In the genomic region with DNA sequence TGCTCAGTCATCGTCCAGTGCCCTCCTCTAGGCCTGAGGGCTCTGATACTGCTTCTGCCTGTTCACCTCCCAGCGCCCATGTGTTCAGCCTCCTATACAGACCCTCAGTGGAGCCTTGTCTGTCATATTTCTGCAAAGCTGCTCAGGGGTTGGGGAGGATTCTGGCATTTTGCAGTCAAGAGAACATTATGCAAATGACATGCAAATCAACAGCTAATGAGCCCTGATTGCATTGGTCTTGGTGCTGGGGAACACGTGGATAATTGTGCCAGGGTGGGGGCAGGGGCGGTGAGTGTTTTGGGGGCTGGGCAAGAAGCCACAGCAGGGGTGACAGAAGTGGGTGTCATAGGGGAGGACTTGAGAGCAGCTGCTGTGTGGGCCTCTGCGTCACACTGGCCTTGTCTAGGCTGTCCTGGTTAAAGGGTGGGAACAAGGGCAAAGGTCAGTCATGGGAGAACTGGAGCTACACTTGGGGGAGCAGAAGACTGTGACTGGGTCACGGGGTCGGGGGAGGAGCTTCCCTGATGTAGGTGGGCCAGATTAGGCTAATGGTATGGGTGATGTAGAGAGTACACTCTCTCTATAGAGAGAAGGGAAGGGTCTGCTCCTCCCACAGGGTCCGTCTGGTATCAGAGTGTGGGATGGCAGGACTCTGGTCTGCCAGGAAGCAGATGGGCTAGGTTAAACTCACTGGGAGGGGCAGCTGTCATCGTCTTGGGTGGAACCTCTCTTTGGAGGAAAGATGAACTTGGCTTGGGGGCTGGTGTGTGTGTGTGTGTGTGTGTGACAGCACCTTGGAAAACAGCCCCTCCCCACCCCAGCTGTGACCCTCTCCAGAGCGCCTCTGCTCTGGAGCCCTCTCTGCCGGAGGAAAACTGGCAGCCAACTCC, we compare ENCODE assay signal across 10 mouse cellular contexts. TPM values are rescaled to one million over a fixed set of nuclear protein-coding genes. Genes with fewer than 3 reads are reported as not detected.
DNase-seq lines count a peak whose midpoint lies in the region; ATAC-seq and TF ChIP-seq lines count a peak whose summit lies in the region.
"Had no signal": no experiment of that assay in that cellular context is flagged by ENCODE, and none has a peak within 500 bp of the region (broad histone marks: within the 10 kb centered on the region; RNA-seq: fewer than 3 reads in every experiment).

No protein-coding gene starts in this region.

- 29% methylated on average over 11 of the region's 11 CpGs for WGBS in forebrain, embryonic 13.5 days
- WGBS in midbrain, embryonic 11.5 days, result 49% methylated on average over 11 of the region's 11 CpGs

- ATAC-seq in forebrain, embryonic 13.5 days, result peak; percentile 87
- ATAC-seq in midbrain, embryonic 11.5 days (ENCODE audit: low FRiP score), result peak; percentile 40; the same call in 1 of the 2 replicates
- ATAC-seq in megakaryocyte-erythroid progenitor cell, adult 5-6 weeks (replicated peaks; ENCODE audit: low FRiP score, low TSS enrichment, poor library complexity, severe bottlenecking), result no peak

- no peaks in the 10 kb centered on the region for H3K36me3 ChIP-seq in forebrain, embryonic 13.5 days (ENCODE audit: poor library complexity, severe bottlenecking)
- H3K36me3 ChIP-seq in midbrain, embryonic 11.5 days (ENCODE audit: control insufficient read depth, insufficient read depth, low read length), result no peaks in the 10 kb centered on the region

- no peaks in the 10 kb centered on the region for H3K9me3 ChIP-seq in forebrain, embryonic 13.5 days (replicated peaks)
- no peaks in the 10 kb centered on the region for H3K9me3 ChIP-seq in midbrain, embryonic 11.5 days (ENCODE audit: control insufficient read depth, low read length)

- no peak overlapping the region for H3K9ac ChIP-seq in forebrain, embryonic 13.5 days
- no peak overlapping the region for H3K9ac ChIP-seq in midbrain, embryonic 11.5 days (ENCODE audit: low read length)

- no peak overlapping the region for H3K4me3 ChIP-seq in layer of hippocampus, adult 2 months
- no peak overlapping the region for H3K4me3 ChIP-seq in forebrain, embryonic 13.5 days
- H3K4me3 ChIP-seq in midbrain, embryonic 11.5 days (ENCODE audit: low read depth, low read length), result no peak overlapping the region

- TF ChIP-seq CTCF in layer of hippocampus, adult 2 months (conservative IDR thresholded peaks at IDR 0.05), result no peak

- H3K4me1 ChIP-seq in forebrain, embryonic 13.5 days, result peaks cover 47% of the 10 kb centered on the region
- H3K4me1 ChIP-seq in midbrain, embryonic 11.5 days (ENCODE audit: control insufficient read depth, insufficient read depth, low read length), result peaks cover 3% of the 10 kb centered on the region; the same call in 1 of the 2 replicates

- peak overlapping the region; percentile 85 for H3K27ac ChIP-seq in layer of hippocampus, adult 2 months
- H3K27ac ChIP-seq in forebrain, embryonic 13.5 days, result peak overlapping the region; percentile 94
- no peak overlapping the region for H3K27ac ChIP-seq in midbrain, embryonic 11.5 days (ENCODE audit: low read depth, low read length)

- H3K27me3 ChIP-seq in forebrain, embryonic 13.5 days, result 0 out of 2 replicates have a peak, but pooled peaks cover 7% of the 10 kb centered on the region
- no peaks in the 10 kb centered on the region; the same call in 1 of the 2 replicates for H3K27me3 ChIP-seq in midbrain, embryonic 11.5 days (ENCODE audit: control insufficient read depth, insufficient read depth, low read length)

- peak; percentile 49 to 57 for DNase-seq in layer of hippocampus, adult 2 months (ENCODE audit: low spot score in 2 of 2)
- no peak for DNase-seq in layer of hippocampus, adult 11-12 months (ENCODE audit: low spot score)
- DNase-seq in MN1 (ENCODE audit: low spot score), result peak; percentile 17
- peak; percentile 74 for DNase-seq in midbrain, embryonic 11.5 days (ENCODE audit: low spot score, missing footprints)
- DNase-seq in gastrocnemius, postnatal 10 days, result no peak
- DNase-seq in urinary bladder, postnatal 36 days (ENCODE audit: low spot score in 2 of 2), result no peak
- DNase-seq: heart, adult 11 months had no signal

- H3K4me2 ChIP-seq in forebrain, embryonic 13.5 days, result peak overlapping the region; percentile 8
- H3K4me2 ChIP-seq in midbrain, embryonic 11.5 days, result no peak overlapping the region

RNA-seq across cellular contexts. Expression of gene Pacsin1, which starts 23.9 kb away (rescaled TPM):
- total RNA-seq in layer of hippocampus, adult 2 months (2021), result 100 to 1,000 TPM; 321 to 335 TPM
- polyA plus RNA-seq in forebrain, embryonic 13.5 days (2015; fragmentation: Nextera tagmentation; extraction: Ambion mirVana), result 14.8 and 18.2 TPM in 2 replicates
- polyA plus RNA-seq in midbrain, embryonic 11.5 days (2014; fragmentation: Nextera tagmentation; extraction: Ambion mirVana), result 3.1 and 4.5 TPM in 2 replicates
- 1 to 10 TPM in 1 of 2 experiments, under 1 TPM in 1; 0.33 to 1.8 TPM for total RNA-seq in gastrocnemius, postnatal 10 days (2021)
- 0.64 TPM in 1 of 2 replicates, not detected in the other for total RNA-seq in megakaryocyte-erythroid progenitor cell, adult 5-6 weeks (2014; fragmentation: Nextera tagmentation)
- 0.11 TPM in 1 of 2 replicates, not detected in the other for total RNA-seq in megakaryocyte-erythroid progenitor cell, adult 5-6 weeks (2017)

RNA-seq across cellular contexts. Expression of gene Rps10, which starts 42.7 kb away (rescaled TPM):
- 100 to 1,000 TPM; 495 to 504 TPM for total RNA-seq in layer of hippocampus, adult 2 months (2021)
- 659 and 777 TPM in 2 replicates for polyA plus RNA-seq in forebrain, embryonic 13.5 days (2015; fragmentation: Nextera tagmentation; extraction: Ambion mirVana)
- polyA plus RNA-seq in midbrain, embryonic 11.5 days (2014; fragmentation: Nextera tagmentation; extraction: Ambion mirVana), result 845 and 859 TPM in 2 replicates
- total RNA-seq in gastrocnemius, postnatal 10 days (2021), result 100 to 1,000 TPM; 708 to 712 TPM
- 2,733 and 3,098 TPM in 2 replicates for total RNA-seq in megakaryocyte-erythroid progenitor cell, adult 5-6 weeks (2014; fragmentation: Nextera tagmentation)
- 2,912 and 3,218 TPM in 2 replicates for total RNA-seq in megakaryocyte-erythroid progenitor cell, adult 5-6 weeks (2017)

RNA-seq across cellular contexts. Expression of gene RPS10-NUDT3, which starts 44.1 kb away (rescaled TPM):
- total RNA-seq in layer of hippocampus, adult 2 months (2021), result not detected
- polyA plus RNA-seq in forebrain, embryonic 13.5 days (2015; fragmentation: Nextera tagmentation; extraction: Ambion mirVana), result not detected in 2 replicates
- not detected in 2 replicates for polyA plus RNA-seq in midbrain, embryonic 11.5 days (2014; fragmentation: Nextera tagmentation; extraction: Ambion mirVana)
- not detected for total RNA-seq in gastrocnemius, postnatal 10 days (2021)
- total RNA-seq in megakaryocyte-erythroid progenitor cell, adult 5-6 weeks (2014; fragmentation: Nextera tagmentation), result not detected in 2 replicates
- not detected in 2 replicates for total RNA-seq in megakaryocyte-erythroid progenitor cell, adult 5-6 weeks (2017)
- total RNA-seq: left cerebral cortex, postnatal 36 days had no signal

RNA-seq across cellular contexts. Expression of gene Spdef, which starts 49.6 kb away (rescaled TPM):
- under 1 TPM; 0.59 to 0.61 TPM for total RNA-seq in layer of hippocampus, adult 2 months (2021)
- polyA plus RNA-seq in forebrain, embryonic 13.5 days (2015; fragmentation: Nextera tagmentation; extraction: Ambion mirVana), result 0.38 and 0.75 TPM in 2 replicates
- polyA plus RNA-seq in midbrain, embryonic 11.5 days (2014; fragmentation: Nextera tagmentation; extraction: Ambion mirVana), result 0.25 TPM in 1 of 2 replicates, not detected in the other
- total RNA-seq in gastrocnemius, postnatal 10 days (2021), result under 1 TPM; 0.26 to 0.43 TPM
- total RNA-seq in megakaryocyte-erythroid progenitor cell, adult 5-6 weeks (2014; fragmentation: Nextera tagmentation), result not detected in 2 replicates
- not detected in 2 replicates for total RNA-seq in megakaryocyte-erythroid progenitor cell, adult 5-6 weeks (2017)

RNA-seq across cellular contexts. Expression of gene Nudt3, which starts 55.9 kb away (rescaled TPM):
- 100 to 1,000 TPM; 462 to 510 TPM for total RNA-seq in layer of hippocampus, adult 2 months (2021)
- polyA plus RNA-seq in forebrain, embryonic 13.5 days (2015; fragmentation: Nextera tagmentation; extraction: Ambion mirVana), result 191 and 196 TPM in 2 replicates
- 44.5 and 46.0 TPM in 2 replicates for polyA plus RNA-seq in midbrain, embryonic 11.5 days (2014; fragmentation: Nextera tagmentation; extraction: Ambion mirVana)
- total RNA-seq in gastrocnemius, postnatal 10 days (2021), result 100 to 1,000 TPM; 267 to 291 TPM
- total RNA-seq in megakaryocyte-erythroid progenitor cell, adult 5-6 weeks (2014; fragmentation: Nextera tagmentation), result 78.3 and 78.9 TPM in 2 replicates
- 143 and 144 TPM in 2 replicates for total RNA-seq in megakaryocyte-erythroid progenitor cell, adult 5-6 weeks (2017)

Comparison
In these comparisons a context has a peak if more than half of its experiments do, and no peak if none do; other contexts are left out.
1. DNase-seq: peak in layer of hippocampus, adult 2 months (2 of 2), MN1 (single experiment) and midbrain, embryonic 11.5 days (single experiment); none in layer of hippocampus, adult 11-12 months (single experiment), gastrocnemius, postnatal 10 days (single experiment) and urinary bladder, postnatal 36 days (0 of 2).
2. RNA of gene Pacsin1, which starts 23.9 kb away (total RNA-seq): 321 to 335 TPM in layer of hippocampus, adult 2 months; 0.33 to 1.8 TPM in gastrocnemius, postnatal 10 days and 0.11 to 0.64 TPM in megakaryocyte-erythroid progenitor cell, adult 5-6 weeks; every median in the first group is over 100 times any median in the second.